Mouse (Mus musculus) midbrain, embryonic 16.5 days (tissue): ENCODE measurements at regions not wholly inside any gene's neighbourhood (a gene's known extent, or its start where the extent isn't known, plus 50 kb on each side); places are given as distances from the start of the nearest gene placed in this dataset.
"Not testable (repeated sequence)": the region's sequence is repeated elsewhere in the genome, so short reads cannot be mapped to it uniquely, and the experiment has no call there.

Experiments
- ATAC-seq: fragments of 200-750 bp; cut with Nextera tagmentation; 2 replicates; pipeline ENCODE4 v1.8.0; 2017; ENCODE audit warnings: moderate TSS enrichment
- H3K27ac ChIP-seq: fragments of 300-500 bp; sonication (generic); 2 replicates; pipeline ENCODE4 v1.5.1; 2014; ENCODE audit warnings: mild to moderate bottlenecking, low read length, mixed read lengths
- H3K27me3 ChIP-seq: fragments of 300-500 bp; sonication (generic); 2 replicates; pipeline ENCODE4 v1.6.1; 2014; ENCODE audit warnings: low read depth, low read length, mixed read lengths; ENCODE audit not compliant: control insufficient read depth, insufficient read depth
- H3K36me3 ChIP-seq: fragments of 300-500 bp; sonication (generic); 2 replicates; pipeline ENCODE4 v1.6.1; 2014; ENCODE audit warnings: mild to moderate bottlenecking, low read length, moderate library complexity, mixed read lengths; ENCODE audit not compliant: control insufficient read depth, insufficient read depth
- H3K4me1 ChIP-seq: fragments of 300-500 bp; sonication (generic); 2 replicates; pipeline ENCODE4 v1.6.1; 2014; ENCODE audit warnings: mild to moderate bottlenecking, low read length, mixed read lengths; ENCODE audit not compliant: control insufficient read depth, insufficient read depth
- H3K4me2 ChIP-seq: fragments of 300-500 bp; sonication (generic); 2 replicates; pipeline ENCODE4 v1.6.1; 2014; ENCODE audit warnings: mild to moderate bottlenecking, low read length, mixed read lengths
- H3K4me3 ChIP-seq: fragments of 300-500 bp; sonication (generic); 2 replicates; pipeline ENCODE4 v1.5.1; 2014; ENCODE audit warnings: low read depth, mild to moderate bottlenecking, low read length, moderate library complexity, mixed read lengths
- H3K9ac ChIP-seq: fragments of 300-500 bp; sonication (generic); 2 replicates; pipeline ENCODE4 v1.6.1; 2014; ENCODE audit warnings: low read depth, low read length, mixed read lengths
- H3K9me3 ChIP-seq: fragments of 300-500 bp; sonication (generic); replicated peaks from 2 replicates; pipeline ENCODE4 v1.6.1; 2014; ENCODE audit warnings: mild to moderate bottlenecking, low read length, mixed read lengths; ENCODE audit not compliant: control insufficient read depth, poor library complexity, severe bottlenecking
- WGBS: fragments of 180-500 bp; shearing (Covaris S2); extraction: QIAGEN DNeasy Blood & Tissue Kit; methylation state at CpG from one replicate; pipeline ENCODE4 v1.1.7; 2014; 5-methylcytosine and 5-hydroxymethylcytosine counted together

DNA sequence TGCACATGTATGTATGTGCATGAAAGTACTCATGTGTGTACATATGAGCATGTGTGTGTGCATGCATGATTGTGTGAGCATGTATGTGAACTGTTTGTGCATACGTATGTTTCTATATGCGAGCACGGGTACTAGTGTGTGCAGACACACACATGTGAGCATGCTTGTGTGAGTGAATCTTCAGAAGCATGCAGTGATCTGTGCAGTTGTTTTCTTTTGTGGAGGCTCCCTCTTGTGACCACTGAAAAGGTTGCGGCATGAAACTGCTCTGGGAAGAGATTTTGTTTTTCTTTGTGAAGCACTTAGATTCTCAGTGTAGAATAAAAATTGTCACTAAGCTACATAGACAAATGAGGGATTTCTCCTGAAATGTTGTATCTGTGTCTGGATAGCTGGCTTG lies 152.8 kb upstream of the Rapgef5 start:
- H3K9me3 ChIP-seq, H3K4me2 ChIP-seq, H3K4me3 ChIP-seq, H3K27ac ChIP-seq, H3K36me3 ChIP-seq, H3K9ac ChIP-seq, H3K4me1 ChIP-seq, H3K27me3 ChIP-seq: not testable (repeated sequence)
- WGBS = 52% methylated on average over 3 of the region's 4 CpGs
- peak; percentile 80 for ATAC-seq

DNA sequence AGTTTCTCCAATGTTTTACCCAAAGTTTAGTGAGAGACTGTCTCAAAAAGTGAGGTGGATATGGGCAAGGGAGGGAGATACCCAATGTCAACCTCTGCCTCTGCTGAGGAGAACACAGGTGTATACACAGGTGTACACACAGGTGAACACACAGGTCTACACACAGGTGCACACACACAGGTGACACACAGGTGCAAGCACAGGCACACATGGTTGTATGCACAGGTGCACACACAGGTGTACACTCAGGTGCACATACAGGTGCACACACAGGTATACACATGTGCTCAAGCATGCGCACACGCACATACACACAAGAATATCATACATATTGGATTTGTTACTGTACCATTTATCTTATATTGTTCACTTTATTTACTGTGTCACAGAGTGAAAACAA lies 151.1 kb upstream of the Rapgef5 start:
- Histone ChIP-seq H3K9me3 (no peaks in the 10 kb centered on the region), H3K27ac (no peak overlapping the region), H3K36me3 (no peaks in the 10 kb centered on the region), H3K9ac (no peak overlapping the region), H3K27me3 (no peaks in the 10 kb centered on the region), H3K4me3 (no peak overlapping the region), H3K4me1 (peaks cover 2% of the 10 kb centered on the region; the same call in 1 of the 2 replicates), H3K4me2 (no peak overlapping the region)
- ATAC-seq = no peak
- 98% methylated on average over 2 of the region's 2 CpGs for WGBS

DNA sequence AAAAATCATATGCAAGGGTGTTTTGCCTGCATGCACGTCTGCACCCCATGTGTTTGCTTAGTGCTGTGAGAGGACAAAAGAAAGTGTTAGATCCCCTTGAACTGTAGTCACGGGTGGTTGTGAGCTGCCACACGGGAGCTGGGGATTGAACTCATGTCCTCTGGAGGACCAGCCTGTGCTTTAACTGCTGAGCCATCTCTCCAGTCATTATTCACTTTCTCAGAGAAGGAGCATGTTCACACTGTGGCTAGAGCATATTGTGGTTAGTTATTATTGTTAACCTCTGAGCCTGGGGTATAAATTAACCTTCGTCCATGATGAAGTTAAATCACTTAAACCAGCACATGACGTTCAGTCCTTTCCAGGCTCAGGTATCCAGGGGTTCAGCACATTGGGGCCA lies 150.4 kb upstream of the Rapgef5 start:
- H3K27me3 ChIP-seq = no peaks in the 10 kb centered on the region
- WGBS = 54% methylated on average over 5 of the region's 5 CpGs

DNA sequence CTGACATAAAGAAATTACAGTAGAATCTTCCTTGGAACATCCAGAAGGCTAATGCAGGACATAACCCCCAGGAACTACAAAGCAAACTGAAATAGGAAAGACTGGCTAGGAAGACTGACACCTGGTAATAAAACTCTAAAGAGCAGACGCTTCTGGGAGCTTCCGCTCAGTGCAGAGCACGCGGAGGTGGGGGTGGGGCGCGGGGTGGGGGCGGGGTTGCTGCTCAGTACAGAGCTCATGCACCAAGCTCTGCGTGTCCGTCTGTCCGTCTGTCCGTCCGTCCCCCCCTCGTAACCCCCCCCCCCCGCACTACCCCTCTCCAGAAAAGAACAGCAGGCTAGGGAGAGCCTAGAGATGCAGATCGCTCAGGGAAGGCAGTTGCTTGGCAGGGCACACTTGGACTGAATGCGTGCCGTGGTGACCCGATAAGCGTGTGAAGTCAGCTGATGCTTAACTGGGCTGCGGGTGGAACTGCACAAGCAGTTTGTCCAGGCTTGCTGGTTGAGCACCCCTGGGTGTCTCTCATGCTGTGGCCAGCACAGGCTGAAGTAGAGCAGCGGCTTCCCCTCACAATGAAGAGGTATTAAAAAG lies 137.9 kb upstream of the Rapgef5 start:
- 84% methylated on average over 21 of the region's 21 CpGs for WGBS
- H3K4me1 ChIP-seq = no peaks in the 10 kb centered on the region
- no peaks in the 10 kb centered on the region for H3K9me3 ChIP-seq
- no peak overlapping the region for H3K4me2 ChIP-seq
- no peak overlapping the region for H3K27ac ChIP-seq
- ATAC-seq = no peak
- H3K4me3 ChIP-seq = no peak overlapping the region
- H3K27me3 ChIP-seq = no peaks in the 10 kb centered on the region
- H3K9ac ChIP-seq = no peak overlapping the region
- H3K36me3 ChIP-seq = no peaks in the 10 kb centered on the region

More for the DNA sequence above, 150.4 kb upstream of the Rapgef5 start:
- no peaks in the 10 kb centered on the region for H3K4me1 ChIP-seq
- no peaks in the 10 kb centered on the region for H3K9me3 ChIP-seq
- no peak for ATAC-seq
- no peak overlapping the region for H3K4me2 ChIP-seq
- H3K27ac ChIP-seq = no peak overlapping the region
- H3K9ac ChIP-seq = no peak overlapping the region
- H3K36me3 ChIP-seq = no peaks in the 10 kb centered on the region
- no peak overlapping the region for H3K4me3 ChIP-seq

DNA sequence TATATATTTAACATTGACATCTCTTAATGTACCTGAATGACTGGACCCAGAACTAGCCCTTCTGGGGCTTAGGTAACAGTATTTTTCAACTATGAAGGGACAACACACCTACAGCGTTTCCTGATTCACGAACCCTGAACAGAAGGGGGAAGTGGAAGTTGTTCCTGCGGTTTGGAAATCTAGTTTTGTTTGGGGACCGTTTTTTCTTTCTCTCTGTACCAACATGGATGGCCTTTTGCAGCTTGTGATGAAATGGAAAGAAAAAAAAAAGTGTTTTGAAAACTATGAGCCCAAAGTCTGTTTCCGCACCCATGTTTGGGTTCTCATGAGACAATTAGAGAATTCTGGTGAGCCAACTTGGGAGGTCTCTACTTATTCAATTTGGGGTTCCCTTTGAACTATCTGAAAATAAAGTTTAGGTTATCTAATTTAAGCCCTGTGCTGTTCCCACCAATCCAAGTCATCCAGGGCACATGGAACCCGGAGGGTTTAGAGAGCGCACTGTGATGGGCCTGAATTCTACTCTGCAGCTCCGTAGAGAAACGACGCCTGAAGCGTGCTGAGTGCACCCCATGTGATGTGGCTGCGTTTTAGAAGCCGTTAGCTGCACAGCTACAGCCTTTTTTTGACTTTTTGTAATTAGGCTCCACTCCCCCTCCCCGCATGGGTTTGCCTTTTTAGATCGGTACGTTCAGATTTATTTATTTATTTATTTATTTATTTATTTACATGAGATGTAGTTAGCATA lies 137.0 kb upstream of the Rapgef5 start:
- no peaks in the 10 kb centered on the region for H3K4me1 ChIP-seq
- no peak for ATAC-seq

DNA sequence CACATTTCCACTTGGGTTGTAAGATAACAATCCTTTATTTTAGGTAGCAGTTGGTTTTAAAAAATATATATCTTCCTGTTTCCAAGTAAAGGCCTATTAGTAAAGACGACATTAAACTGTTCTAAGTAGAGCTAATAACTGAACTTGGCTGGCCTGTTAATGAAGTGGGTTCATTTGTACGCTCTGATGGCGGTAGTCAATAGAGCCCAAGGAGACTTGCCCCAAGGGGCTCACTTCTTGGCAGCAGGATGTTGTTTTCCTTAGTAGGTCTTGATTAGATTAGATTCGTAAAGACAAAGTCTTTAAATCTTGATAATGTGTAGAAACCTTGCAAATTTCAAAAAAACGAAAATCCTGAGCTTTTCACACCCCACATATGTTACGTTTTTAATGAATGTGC lies 135.4 kb upstream of the Rapgef5 start:
- Histone ChIP-seq H3K4me3 (no peak overlapping the region), H3K9ac (no peak overlapping the region), H3K9me3 (no peaks in the 10 kb centered on the region), H3K36me3 (no peaks in the 10 kb centered on the region), H3K4me2 (no peak overlapping the region), H3K27me3 (no peaks in the 10 kb centered on the region), H3K4me1 (no peaks in the 10 kb centered on the region), H3K27ac (no peak overlapping the region)
- ATAC-seq = no peak
- WGBS = 75% methylated on average over 6 of the region's 6 CpGs

More for the DNA sequence above, 137.0 kb upstream of the Rapgef5 start:
- Histone ChIP-seq H3K36me3 (no peaks in the 10 kb centered on the region), H3K27ac (no peak overlapping the region), H3K4me2 (no peak overlapping the region), H3K9me3 (no peaks in the 10 kb centered on the region), H3K9ac (no peak overlapping the region), H3K4me3 (no peak overlapping the region), H3K27me3 (no peaks in the 10 kb centered on the region)
- 86% methylated on average over 16 of the region's 16 CpGs for WGBS

DNA sequence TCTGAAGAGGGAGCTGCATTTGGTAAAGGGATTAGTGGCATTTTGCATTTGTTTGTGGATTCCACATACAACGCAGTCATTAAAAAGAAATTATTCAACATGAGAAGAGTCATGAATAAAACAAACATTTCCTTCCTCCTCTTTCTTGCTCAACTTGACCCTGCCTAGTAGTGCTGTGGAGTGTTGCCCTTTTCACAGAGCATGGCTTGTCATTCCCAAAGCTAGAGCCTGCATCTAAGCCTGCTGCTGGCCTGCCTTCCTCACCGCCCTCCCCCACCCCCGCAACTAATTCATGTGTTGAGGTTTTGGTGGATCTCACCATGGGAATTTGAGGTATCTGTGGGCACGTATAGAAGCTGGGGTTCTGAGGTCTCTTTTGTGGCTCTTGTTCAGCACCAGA lies 133.6 kb upstream of the Rapgef5 start:
- H3K27ac ChIP-seq, H3K4me3 ChIP-seq, H3K4me2 ChIP-seq, H3K36me3 ChIP-seq, H3K9me3 ChIP-seq, H3K27me3 ChIP-seq, ATAC-seq, H3K4me1 ChIP-seq, H3K9ac ChIP-seq: not testable (repeated sequence)
- 25% methylated on average over 1 of the region's 4 CpGs for WGBS

DNA sequence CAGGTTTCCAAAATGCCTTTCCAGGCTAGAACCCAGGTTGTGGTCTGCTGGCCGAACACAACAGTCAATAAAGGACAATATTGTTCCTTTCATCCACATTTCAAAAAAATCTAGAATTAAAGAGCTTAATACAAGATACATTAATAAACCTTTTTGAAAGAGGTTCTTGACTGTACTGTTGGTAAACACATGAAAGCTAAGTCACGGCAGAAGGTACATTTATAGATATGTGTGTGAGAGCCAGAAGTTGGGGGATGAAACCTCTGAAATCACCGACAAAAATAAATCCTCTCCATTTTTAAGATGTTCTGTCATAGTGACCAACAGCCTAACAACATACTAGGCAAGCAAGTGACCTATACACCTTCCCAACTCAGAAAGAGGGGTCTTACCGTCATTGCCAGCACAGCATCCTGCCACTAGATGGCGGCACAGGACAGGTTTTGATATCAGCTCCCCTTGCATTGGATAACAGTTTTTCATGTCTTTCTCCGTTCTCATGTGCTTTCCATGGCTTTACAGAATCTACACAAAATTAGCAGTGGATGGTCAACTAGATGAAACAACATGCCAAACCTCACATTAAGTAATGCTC lies 131.1 kb upstream of the Rapgef5 start:
- peaks cover 3% of the 10 kb centered on the region; the same call in 1 of the 2 replicates for H3K4me1 ChIP-seq
- peak; percentile 84 for ATAC-seq
- no peaks in the 10 kb centered on the region for H3K9me3 ChIP-seq
- H3K27ac ChIP-seq = no peak overlapping the region
- no peak overlapping the region for H3K4me2 ChIP-seq
- H3K27me3 ChIP-seq = no peaks in the 10 kb centered on the region
- 13% methylated on average over 6 of the region's 6 CpGs for WGBS
- no peak overlapping the region for H3K4me3 ChIP-seq
- H3K9ac ChIP-seq = no peak overlapping the region
- H3K36me3 ChIP-seq = no peaks in the 10 kb centered on the region

DNA sequence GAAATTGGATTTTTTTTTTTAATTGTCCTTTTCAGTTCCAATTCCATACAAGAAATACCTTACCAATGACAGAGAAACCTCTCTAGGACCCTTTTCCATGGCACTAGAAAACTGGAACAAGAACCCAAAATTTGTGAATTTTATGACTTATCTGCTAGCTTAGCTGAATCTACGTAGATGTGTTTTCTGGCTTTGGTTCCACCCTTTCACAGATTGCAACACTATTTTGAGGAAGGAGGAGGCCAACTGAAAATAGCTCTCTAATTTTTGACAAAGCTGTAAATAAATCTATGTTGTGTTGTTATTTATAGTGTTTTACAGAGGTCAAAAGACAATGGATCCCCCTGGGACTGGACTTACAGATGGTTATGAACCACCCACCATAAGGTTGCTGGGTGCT lies 130.6 kb upstream of the Rapgef5 start:
- no peak overlapping the region for H3K27ac ChIP-seq
- WGBS = 95% methylated on average over 1 of the region's 1 CpGs
- no peaks in the 10 kb centered on the region for H3K36me3 ChIP-seq
- H3K9ac ChIP-seq = no peak overlapping the region
- H3K9me3 ChIP-seq = no peaks in the 10 kb centered on the region
- no peak overlapping the region for H3K4me3 ChIP-seq
- H3K27me3 ChIP-seq = no peaks in the 10 kb centered on the region
- no peak overlapping the region for H3K4me2 ChIP-seq
- H3K4me1 ChIP-seq = peaks cover 3% of the 10 kb centered on the region; the same call in 1 of the 2 replicates
- ATAC-seq = no peak
